Mouse (Mus musculus): Measurements from ENCODE around the gene Rrnad1. TPM values are rescaled to one million over a fixed set of nuclear protein-coding genes. Genes with fewer than 3 reads are reported as not detected.

Rrnad1 gene
- 17.5 and 22.5 TPM in 2 replicates for polyA plus RNA-seq (2012; rRNA removed)

DNA sequence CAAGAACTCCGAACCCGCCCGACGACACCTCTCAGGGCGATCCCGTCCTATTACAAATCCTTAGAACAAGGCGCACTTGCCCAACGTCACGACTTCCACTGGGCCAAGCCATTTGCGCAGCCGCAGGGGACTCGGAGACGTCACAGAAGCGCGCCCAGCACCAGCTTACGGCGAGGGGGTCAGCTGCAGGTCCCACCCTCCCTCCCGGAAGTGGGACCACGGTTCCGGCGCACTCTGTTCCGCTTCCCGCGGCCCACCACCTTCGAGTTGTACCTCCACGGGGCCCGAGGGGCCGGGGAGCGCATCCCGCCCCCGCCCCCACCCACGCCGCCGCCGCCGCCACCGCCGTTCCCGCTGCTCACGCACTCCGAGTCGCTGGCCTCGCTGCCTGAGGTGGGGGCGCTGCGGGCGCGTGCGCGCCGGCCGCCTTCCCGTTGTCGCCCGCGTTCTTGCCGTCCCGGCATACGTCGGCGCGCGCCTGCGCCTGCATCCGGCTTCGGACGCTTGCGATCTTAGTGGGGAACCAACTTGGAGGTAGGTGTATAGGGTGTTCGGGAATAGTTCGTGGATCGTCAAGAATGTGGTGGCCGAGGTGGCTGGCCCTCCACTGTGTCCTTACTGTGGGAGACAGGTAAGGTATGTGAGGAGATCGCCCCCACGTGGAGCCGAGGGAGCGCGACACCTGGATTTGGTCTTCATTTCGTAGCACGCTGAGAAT lies at the start of gene Rrnad1, which contains the start of gene Isg20l2:
TSS of gene Rrnad1 (minus strand) at position 640 of the 718 bp plus-strand sequence.
TSS of gene Isg20l2 (plus strand) at position 237 of the 718 bp plus-strand sequence.
- under 1% methylated on average over 77 of the region's 78 CpGs for WGBS
- peak; percentile 81 for DNase-seq (ENCODE audit: low read depth, low spot score)

DNA sequence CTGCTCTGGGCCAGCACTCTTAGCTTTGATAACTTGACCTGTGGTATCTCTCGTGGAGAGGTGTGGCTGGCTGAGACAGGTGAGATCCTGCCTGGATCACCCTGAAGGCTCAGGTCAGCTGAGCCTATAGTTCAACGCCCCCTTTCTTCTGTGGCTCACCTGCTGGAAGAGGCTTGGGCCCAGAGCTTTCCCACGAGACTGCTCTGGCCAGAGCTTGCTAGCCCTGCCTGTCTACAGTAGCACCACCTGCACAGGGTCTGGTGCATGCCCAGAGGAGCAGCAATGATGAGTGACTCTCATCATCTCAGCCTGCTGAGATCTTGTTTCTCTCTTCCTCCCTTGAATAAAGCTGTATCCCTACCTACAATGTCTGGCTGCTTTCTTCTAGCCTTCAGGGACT lies 49.6 kb upstream of the Rrnad1 start:
- WGBS: 60% methylated on average over 3 of the region's 3 CpGs
- DNase-seq (ENCODE audit: low read depth, low spot score): no peak

DNA sequence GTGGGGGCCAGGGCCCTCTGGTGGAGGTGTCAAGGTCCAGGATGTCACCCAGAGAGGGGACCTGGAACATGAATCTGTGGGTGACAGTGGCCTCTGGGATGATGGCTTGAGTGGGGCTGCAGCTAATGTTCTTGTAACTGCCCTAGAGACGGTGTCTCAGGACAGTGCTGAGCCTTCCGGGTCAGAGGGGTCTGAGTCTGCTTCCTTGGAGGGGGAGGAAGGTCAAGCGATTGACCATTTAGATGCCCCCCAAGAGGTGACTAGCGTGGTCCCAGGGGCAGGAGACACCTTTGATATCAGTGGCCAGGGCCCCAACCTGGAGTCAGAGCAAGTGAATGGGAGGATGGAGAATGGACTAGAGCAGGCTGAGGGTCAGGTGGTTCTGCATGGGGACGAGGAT lies 49.0 kb upstream of the Rrnad1 start:
- DNase-seq (ENCODE audit: low read depth, low spot score): no peak
- 91% methylated on average over 5 of the region's 5 CpGs for WGBS

DNA sequence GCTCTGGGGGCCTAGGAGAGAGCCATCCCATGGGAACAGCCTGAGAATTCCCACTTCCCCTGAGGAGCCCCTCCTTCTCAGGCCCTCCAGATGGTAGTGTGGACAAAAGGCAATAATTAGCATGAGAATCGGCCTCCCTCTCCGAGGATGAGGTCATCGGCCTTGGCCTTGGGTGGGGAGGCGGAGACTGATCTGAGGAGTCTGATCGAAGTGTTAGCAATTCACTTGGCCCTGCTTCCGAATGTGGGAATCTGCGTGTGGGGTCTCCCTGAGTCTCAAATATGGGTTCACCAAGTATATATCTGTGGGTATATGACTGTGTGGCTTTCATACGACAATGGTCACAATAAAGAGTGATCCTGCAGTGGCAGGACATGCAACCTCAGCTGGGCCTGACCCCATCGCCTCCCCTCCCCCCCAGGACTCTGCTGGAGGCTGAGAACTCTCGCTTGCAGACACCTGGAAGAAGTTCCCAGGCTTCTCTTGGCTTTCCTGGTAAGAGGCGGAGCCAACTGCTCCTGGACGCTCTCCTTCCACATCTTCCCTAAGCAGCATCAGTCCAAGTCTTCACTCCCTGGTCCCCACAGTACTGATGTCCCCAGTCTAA lies 44.0 kb upstream of the Rrnad1 start:
- no peak for DNase-seq (ENCODE audit: low read depth, low spot score)
- 40% methylated on average over 12 of the region's 12 CpGs for WGBS

DNA sequence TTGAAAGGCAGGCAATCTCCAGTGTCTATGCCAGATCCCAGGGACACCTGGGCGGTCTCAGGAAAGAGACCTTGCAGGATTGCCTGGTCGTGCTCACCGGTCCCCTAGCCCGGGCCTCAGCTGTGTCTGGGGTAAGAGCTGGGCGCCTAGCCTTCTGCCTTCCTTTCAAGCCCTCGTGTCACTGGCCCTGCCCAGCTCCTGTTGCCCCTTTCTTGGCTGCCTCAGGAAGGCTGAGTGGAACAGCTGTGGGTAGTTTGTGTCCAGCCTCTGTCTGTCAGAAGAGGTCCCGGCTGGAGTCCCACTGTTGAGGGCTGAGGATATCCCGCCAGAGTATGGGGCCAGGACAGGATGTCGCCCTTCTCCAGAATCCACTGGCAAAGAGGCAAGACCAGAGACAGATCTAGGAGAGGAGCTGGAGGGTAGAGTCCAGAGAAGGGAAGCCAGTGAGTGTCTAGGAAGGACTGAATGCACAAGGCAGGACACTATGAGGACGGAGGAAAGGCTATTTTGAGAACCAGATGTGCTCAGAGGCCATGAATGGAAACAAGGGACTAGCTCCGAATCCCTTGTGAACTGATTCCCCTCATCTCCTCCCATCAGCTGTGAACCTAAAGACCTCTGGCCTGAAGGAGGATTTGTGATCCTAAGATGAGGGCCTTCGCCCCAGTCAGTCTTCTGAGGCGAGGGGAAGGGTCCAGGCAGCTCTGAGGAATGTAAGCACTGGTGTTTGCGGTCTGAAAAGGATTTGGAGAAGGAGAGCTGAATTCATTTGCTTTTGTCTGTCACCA lies 43.3 kb upstream of the Rrnad1 start:
- DNase-seq (ENCODE audit: low read depth, low spot score): no peak
- WGBS: 70% methylated on average over 14 of the region's 14 CpGs

DNA sequence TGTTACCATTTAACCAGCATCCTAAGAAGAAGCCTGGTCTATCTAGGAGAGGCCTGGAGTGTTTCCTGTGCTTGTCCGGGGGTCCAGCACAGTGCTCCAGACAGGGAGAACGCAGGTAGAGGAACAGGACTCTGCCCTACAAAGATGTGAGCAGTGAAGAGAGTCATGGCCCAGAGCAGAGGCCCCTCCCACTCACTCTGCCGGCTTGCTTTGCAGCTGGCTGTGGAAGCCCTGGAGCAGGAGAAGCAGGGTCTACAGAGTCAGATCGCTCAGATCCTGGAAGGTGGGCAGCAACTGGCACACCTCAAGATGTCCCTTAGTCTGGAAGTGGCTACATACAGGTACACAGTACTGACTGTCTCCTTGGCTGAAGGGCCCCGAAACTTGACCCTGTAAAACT lies 42.3 kb upstream of the Rrnad1 start:
- WGBS: 42% methylated on average over 5 of the region's 5 CpGs

DNA sequence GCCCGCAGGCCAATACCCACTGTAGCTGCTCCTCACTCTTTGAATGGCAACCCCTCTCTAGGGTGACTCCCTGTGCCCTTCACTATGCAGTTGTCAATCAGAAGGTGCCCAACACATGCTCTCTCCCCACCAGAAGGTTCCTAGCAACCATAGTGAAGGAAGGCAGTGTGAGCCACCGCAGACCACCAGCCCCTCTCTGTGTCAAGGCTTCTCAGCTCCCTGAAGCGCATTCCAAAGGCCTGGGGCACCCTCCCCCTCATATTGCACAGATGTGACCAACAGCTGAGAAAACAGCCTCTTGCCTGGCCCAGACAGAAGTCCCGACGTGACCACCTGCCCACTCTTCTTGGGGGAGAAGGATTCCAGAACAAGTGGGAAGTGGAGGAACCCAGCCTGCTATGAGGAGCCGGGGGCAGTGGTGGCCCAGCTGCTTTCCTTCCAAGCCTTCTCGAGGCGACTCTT lies 41.7 kb upstream of the Rrnad1 start:
- WGBS: 52% methylated on average over 8 of the region's 8 CpGs

More for the DNA sequence above, 42.3 kb upstream of the Rrnad1 start:
- DNase-seq (ENCODE audit: low read depth, low spot score): no peak

DNA sequence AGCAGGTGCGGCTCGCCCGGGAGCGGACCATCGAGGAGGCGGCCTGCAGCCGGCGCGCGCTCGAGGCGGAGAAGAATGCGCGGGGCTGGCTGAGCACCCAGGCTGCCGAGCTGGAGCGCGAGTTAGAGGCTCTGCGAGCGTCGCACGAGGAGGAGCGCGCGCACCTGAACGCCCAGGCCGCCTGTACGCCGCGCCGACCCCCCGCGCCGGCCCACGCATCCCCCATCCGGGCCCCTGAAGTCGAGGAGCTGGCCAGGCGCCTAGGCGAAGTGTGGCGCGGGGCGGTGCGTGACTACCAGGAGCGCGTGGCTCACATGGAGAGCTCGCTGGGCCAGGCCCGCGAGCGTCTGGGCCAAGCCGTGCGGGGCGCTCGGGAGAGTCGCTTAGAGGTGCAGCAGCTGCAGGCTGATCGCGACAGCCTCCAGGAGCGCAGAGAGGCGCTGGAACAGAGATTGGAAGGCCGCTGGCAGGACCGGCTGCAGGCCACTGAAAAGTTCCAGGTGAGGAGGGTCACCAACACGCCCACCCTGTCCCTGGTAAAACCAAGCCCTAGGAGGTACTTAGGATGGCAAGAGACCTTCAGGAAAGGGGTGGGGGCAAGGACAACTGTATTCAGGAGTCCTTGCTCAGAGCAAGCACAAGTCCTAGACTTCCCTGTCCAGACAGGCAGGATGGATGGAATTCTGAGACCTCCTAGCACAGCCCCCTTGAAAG lies 41.1 kb upstream of the Rrnad1 start:
- DNase-seq (ENCODE audit: low read depth, low spot score): no peak
- 2% methylated on average over 60 of the region's 60 CpGs for WGBS

More for the DNA sequence above, 41.7 kb upstream of the Rrnad1 start:
- DNase-seq (ENCODE audit: low read depth, low spot score): no peak

DNA sequence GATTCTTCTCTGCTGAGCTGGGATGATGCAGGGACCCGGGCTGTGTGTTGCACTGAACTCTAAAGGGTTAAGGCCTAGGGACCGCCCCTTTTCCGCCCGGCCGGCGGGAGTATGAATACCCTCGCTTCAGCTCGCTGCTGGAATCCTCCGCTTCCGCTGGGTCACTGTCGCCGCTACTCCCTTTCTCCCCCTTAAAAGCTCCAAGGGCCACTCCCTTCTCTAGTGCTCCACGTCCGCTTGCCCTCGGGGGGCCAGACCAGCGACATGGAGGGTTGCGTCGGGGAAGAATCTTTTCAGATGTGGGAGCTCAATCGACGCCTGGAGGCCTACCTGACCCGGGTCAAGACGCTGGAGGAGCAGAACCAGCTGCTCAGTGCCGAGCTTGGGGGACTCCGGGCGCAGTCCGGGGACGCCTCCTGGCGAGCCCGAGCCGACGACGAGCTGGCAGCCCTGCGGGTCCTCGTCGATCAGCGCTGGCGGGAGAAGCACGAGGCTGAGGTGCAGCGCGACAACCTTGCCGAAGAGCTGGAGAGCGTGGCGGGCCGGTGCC lies 40.5 kb upstream of the Rrnad1 start, which contains the start of gene Nes:
TSS of gene Nes (plus strand) at position 140 of the 550 bp plus-strand sequence.
- DNase-seq (ENCODE audit: low read depth, low spot score): no peak
- under 1% methylated on average over 44 of the region's 44 CpGs for WGBS

DNA sequence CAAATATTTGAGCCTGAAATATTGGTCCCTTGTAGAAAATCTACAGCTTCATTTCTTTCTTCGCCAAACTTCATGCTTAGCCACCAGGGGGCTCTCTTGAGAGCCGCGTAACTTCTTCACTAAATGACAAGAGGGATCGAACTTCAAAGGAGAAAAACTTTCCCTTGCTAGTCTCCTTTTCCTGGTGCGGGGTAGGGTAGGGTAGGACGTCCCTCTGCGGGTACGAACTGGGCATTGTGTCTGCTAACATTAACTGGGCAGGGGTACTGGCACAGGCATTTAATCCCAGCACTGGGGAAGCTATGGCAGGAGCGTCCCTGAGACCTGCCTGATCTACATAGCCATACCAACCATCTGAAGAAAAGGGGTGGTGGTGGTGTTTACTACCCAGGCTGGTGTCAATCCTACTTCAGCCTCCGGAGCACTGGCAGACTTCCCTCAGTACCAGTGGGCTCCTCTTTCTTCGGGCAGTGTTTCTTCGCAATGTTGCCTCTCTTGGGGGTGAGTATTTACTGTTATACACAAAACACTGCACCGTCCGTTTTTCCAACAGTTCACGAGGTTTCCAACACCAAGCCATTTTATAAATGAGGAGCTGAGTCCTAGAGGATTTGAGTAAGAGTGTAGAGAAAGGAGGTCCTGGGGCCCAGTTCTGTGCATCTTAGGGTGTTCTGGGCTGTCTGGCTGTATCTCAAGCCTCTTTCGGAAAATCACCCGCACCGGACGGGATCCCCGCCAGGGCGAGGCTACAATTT lies 39.8 kb upstream of the Rrnad1 start:
- DNase-seq (ENCODE audit: low read depth, low spot score): no peak
- 3% methylated on average over 21 of the region's 21 CpGs for WGBS

DNA sequence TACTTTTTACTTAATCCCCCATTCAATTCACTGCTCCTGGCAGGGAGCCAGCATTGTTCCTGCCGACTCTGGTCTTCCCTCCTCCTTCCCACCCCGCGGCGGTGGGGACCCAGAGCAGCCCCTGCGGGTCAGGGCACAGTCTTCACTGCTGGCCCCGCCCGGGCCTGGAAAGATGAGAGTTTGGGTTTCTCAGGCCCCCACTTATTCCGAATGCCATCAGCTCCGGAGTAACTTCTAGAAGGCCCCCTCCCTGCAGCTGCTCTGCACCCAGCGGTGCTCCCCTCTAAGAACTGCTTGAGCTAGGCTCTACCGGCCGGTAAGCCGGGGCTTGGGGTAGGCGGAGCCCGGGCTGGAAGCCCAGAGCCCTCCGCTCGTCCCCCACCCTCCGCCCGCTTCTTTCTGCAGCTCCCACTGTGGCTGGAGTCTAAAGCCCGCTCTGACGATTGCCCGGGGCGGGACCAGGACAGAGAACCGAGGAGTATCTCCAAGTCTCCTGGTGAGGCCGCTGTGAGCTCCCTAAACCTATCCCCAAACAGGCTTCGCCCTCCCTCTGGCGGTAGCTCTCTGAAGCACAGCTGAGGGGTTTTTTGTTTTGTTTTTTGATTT lies 30.2 kb upstream of the Rrnad1 start:
- DNase-seq (ENCODE audit: low read depth, low spot score): peak; percentile 59
- under 1% methylated on average over 27 of the region's 27 CpGs for WGBS

DNA sequence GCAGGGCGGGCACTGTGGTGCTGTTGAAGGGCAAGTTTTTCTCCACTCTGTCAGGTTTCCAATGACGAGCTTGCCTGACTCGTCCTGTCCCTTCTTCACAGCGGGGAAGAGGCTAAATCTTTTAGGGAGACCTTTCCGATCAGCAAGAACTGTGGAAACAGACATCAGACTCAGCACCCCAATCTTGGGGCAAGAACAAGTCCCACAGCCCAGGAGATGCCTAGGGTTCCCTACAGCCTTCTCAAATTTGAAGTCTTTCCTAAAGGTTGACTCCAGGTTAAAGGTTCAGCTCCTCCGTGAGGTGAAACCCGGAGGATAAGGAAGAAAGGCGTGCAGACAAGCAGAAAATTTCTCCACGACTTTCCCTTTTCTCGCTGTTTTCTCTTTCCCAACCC lies 29.7 kb upstream of the Rrnad1 start:
- no peak for DNase-seq (ENCODE audit: low read depth, low spot score)
- 26% methylated on average over 10 of the region's 10 CpGs for WGBS

DNA sequence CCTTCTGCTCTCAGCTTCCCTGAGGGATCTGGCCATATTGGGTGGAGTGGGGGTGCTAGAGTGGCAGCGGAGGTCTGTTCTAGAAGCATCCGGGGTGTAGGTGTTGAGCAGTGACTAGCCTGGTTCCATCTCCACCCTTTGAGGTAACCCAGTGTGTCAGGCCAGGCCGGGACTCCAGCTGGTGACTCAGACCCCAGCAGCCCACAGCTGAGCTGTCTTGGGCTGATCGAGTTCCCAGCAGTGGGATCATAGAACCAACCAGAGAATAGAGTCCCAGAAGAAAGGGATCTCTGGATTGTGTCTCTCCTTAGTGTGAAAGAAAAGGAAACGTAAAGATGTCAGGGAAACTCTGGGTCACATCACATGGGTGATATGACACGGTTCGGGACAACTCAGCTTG lies 28.9 kb upstream of the Rrnad1 start:
- 81% methylated on average over 7 of the region's 7 CpGs for WGBS

DNA sequence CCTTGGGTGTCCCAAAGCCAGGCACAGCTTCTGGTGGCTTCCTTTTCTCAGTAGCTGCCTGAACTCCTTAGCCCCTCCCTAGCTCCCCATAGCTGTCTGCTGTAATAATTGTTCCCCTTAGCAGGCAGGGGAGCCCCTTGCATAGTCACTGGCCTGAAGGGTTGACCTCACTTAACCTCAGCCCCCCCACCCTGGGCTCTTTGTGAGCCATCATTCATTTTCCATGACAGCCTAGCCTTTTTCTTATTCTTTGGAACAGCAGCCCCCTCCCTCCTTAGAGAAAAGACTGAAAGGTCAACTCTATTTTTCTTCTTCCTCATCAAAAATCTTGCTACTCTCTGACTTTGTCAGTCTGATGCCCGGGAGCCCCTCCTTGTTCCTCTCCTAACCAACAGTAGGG lies 28.4 kb upstream of the Rrnad1 start:
- 72% methylated on average over 1 of the region's 1 CpGs for WGBS

More for the DNA sequence above, 28.9 kb upstream of the Rrnad1 start:
- DNase-seq (ENCODE audit: low read depth, low spot score): no peak

DNA sequence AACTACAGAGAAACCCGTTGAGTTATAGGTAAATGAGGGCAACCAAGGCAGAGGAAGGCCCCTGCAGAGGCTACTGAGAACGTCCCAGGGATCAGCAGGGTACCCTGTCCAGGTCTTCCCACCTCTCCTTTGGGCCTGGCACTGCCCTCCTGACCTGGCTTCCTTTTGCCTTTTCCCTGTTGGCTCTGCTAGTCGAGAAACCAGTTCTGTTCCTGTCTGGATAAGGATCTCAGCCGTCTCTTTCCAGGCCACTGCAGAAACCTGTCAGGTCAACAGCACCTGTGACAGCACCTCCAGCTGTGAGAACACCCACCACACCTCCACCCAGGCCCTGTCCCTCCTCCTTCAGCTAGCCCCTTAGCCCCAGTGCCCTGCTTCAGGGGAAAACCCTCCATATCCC lies 28.0 kb upstream of the Rrnad1 start:
- DNase-seq (ENCODE audit: low read depth, low spot score): no peak
- WGBS: 55% methylated on average over 4 of the region's 4 CpGs

More for the DNA sequence above, 28.4 kb upstream of the Rrnad1 start:
- no peak for DNase-seq (ENCODE audit: low read depth, low spot score)

DNA sequence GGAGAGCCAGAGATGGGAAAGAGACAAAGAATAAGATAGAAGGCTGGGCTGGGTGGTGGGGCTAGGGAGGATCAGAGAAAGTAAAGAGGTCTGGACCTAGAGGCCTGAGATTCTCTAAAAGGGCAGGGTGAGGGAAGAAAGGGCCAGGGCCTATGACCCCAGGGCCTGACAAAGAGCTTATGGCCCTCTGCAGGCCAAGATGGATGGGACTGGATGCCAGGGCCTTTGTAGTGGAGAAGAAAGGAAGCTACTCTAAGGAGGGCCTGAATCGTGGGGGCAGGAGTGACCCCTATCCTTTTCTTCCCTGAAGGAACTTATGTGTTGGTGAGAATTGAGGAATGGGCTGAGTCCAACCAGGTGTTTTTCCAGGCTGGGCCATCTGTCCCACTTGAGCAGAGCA lies 27.5 kb upstream of the Rrnad1 start:
- 45% methylated on average over 1 of the region's 1 CpGs for WGBS
- DNase-seq (ENCODE audit: low read depth, low spot score): no peak

DNA sequence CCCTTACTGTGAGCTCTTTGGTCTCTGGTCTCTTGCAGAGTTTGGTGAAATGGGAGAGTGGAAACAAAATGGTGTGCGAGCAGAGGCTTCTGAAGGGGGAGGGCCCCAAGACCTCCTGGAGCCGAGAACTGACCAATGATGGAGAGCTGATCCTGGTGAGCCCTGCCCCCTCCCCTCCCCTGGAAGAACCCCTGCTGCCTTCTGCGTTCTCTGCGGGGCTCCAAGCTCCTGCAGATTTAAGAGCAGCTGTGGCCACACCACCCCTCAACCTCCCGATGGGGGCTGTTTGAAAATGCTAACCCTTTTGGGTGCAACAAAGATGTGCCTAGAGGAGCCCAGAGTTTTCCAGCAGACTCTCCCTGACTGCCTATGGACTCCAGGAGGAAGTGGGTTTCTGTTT lies 21.9 kb upstream of the Rrnad1 start:
- no peak for DNase-seq (ENCODE audit: low read depth, low spot score)

DNA sequence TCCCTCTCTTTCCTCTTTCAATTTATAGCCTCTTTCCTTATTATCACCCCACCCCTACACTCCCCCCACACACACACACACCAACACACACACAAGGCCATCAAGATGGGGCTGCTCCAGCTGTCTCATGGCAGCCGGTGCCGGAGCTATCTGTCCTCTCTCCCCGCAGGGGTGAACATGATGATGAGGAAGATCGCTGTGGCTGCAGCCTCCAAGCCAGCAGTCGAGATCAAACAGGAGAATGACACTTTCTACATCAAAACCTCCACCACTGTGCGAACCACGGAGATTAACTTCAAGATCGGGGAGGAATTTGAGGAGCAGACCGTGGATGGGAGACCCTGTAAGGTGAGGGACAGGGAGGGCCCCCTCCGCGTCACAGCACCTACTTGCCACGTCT lies 21.4 kb upstream of the Rrnad1 start:
- no peak for DNase-seq (ENCODE audit: low read depth, low spot score)
- WGBS: 40% methylated on average over 12 of the region's 12 CpGs

More for the DNA sequence above, 21.9 kb upstream of the Rrnad1 start:
- 19% methylated on average over 5 of the region's 5 CpGs for WGBS

All from large intestine, adult 2 months (tissue).